Mouse (Mus musculus) embryo, embryonic 11 days (tissue): ENCODE results near the gene Hoxa4.

Experiments
- DNase-seq: peaks from one replicate; pipeline ENCODE4 v3.0.0-alpha.2; 2015

Hoxa4 gene

DNA sequence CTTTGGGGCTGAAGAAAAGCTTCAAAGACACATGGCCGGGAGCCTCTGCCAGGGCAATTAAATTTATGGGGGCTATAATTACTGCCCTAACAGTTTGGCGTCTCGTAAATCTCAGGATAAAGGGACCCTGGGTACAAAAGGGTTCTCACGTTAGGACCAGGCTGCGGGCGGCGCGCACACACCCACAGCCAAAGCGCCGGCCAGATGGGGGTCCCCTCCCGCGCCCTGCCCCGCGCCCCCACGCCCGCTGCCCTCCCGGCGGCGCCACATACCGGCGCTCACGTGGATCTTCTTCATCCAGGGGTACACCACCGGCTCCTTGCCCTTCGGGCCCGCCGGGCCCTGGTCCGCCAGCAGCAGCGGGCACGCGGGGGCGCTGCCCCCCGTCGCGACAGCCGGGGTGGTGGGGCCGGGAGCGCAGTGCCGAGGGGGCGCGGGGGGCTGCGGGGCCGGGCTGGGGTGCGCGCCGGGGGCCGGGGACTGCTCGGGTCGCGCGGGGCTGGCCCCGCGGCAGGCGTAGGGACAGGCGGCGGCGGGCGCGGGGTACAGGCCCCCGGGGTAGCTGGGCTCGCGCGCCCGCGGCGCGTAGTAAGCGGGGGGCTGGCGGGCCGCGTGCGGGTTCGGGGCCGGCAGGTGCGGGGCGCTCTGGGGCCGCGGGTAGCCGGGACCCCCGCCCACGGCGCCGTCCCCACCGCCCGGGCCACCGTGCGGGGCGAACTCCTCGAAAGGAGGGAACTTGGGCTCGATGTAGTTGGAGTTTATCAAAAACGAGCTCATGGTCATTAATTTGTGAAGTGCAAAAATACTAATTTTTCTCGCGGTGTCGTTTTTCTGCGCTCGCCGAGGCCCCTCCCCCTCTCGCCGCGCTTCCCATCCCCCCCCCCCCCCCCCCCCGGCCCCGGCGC lies at the start of gene Hoxa4:
Hoxa4 (minus strand) TSS at position 848 of the 905 bp plus-strand sequence.
- peak; percentile 84 for DNase-seq

GRCm38 (mm10) chr6:52241001-52241621 lies 49.6 kb upstream of the Hoxa4 start:
- no peak for DNase-seq

DNA sequence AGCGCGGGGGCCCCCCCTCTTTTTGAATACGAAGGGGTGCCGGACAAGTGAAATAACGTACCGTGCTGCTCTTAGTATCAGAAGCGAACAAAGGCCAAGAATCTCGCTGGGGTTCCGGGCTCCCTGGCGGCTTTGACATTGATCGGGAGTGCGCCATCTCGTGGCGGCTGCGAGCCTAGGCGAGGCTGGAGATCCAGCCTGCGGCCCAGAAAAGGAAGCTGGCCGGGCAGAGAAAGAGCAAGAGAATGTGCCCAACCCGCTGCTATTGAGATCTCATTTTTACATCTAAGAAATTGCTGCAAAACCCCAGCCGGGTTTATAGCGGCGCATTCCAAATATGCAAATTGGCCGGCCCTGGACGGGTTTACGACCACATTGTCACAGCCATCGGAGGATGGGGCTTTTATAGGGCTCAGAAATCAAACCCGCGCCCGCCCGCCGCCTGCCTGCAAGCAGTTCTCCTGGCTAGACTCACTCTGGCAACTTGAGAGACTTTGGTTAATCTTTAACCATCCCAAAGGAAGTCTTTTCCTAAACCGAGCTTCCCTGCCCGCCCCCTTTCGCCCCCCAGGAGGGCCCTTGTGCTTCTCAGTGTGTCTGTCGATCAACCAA lies 48.9 kb upstream of the Hoxa4 start, which contains the start of gene Hoxa10:
Hoxa10 (minus strand) TSS at position 466 of the 612 bp plus-strand sequence.
- DNase-seq: peak; percentile 95

DNA sequence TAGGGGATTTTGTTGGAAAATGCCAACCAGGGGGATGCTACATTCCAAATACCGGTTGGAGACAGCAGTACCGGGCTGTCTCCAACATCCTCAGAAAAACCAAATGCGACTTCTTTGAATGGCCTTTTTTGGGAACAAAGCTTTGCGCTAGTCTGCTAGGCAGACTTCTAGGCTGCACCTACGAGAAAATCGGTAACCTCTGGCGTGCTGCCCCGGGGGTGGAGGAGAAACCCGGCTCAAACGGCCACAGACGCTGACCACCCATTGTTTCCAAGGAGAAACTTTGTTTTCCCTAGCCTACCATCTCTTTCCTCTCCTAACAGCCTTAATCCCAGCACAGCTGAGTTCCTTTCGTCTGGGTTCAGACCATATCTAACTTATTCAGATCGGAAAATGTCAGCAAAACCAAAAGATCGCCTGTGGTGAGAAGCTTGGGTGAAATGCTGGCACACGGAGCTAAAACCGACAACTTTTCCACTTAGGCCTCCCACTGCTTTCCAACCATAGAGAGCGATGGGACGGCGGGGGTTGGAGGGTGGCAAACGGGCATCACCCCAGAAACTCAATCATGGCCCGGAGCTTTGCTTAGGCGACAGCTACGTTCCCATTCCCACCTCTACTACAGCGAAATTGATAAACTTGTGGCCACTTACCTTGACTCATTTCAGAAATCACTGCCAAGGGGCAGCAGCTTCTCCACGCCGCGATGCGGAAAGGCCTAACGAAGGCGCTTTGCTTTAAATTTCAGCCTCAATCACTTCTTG lies 48.3 kb upstream of the Hoxa4 start:
- DNase-seq: no peak

DNA sequence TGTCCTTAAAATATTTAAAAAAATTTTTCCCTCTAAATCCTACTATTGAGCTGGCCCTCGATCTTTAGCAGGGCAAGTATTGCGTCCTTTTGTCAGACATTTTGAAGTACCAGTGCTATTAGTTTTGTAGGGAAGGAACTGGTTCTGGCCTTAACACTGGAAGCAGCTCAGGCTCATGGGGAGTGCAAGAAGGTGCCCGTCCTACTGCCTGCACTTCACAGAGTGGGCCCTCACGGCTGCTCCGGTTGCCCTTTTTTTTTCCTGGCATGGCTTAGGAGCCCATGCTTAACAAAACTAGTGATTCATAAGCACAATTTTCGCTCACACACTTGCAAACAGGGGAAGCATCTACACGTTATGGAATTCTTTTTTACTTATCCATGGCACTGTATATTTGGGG lies 47.4 kb upstream of the Hoxa4 start:
- DNase-seq: no peak

GRCm38 (mm10) chr6:52238155-52238545 lies 46.6 kb upstream of the Hoxa4 start:
- no peak for DNase-seq

DNA sequence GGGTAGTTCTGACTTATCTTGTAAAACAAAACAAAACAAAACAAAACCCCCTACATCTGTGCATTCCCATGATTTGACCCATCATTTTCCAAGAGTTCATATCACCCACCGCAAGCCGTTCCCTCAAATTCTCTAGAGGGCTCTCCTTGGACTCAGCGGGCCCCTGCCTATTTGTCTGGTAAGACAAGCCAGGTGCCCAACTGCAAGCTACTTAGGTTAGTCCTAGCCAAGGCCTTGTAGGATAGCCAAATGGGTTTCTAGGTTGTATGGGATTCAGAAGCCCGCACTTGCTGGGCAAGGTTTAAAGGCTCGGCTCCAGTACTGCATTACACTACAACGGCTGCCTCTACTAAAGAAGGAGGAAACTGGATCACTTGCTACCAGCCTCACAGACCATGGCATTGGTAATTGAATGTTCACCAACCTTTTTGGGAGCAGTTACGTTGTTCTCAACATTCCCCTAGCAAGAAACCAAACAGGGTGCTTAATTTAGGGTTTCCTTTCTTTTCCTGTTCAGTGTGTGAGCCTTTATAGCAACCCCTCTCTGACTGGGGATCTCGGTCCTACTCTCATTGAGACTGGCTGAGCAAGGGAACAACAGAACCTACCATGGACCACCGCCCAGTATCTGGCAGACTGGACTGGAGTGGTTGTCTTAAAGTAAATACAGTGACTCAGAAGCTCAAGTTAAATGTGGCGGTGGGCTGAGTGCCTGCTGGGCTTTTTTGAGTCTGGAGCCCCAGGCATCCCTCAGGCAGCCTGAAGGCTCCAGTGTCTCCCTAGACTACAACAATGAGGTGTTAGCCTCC lies 46.0 kb upstream of the Hoxa4 start:
- no peak for DNase-seq

GRCm38 (mm10) chr6:52236806-52237205 lies 45.3 kb upstream of the Hoxa4 start:
- no peak for DNase-seq

DNA sequence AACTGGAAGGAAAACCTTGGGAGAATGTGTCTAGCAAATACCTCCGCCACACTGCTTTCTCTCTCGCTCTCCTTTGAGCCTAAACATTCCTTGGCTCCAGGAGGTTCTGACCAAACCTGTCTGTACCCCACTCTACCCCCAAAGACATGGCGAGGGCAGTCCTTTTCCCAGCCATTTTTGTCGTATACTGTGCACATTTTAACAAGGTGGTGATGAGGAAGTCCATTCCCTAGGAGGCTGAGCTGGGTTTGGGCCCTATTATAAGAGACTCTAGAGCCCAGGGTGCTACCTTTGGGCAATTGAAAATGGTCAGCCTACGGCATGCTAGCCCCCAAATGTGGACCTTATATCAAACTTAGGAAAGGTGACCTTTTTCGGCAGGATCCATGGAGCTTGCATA lies 44.3 kb upstream of the Hoxa4 start:
- DNase-seq: no peak

DNA sequence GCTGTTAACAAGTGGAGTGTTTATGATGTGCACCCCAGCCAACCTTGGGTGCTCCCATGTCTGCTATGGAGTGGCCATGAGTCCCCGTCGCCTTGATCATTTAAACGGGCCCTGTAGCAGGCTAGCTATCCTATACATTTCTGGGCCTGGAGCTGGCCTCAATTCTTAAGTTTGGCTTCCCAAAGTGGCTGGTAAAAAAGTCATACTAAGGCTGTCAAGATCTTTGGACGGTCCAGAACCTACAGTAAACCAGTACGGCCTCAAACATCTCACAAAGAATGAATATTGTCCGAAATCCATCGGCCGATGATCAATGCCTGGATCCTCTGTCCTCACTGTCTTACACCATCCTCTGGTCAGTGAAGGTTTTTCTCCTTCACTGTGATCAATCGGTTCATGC lies 43.7 kb upstream of the Hoxa4 start:
- DNase-seq: no peak

GRCm38 (mm10) chr6:52234428-52235140 lies 43.0 kb upstream of the Hoxa4 start:
- no peak for DNase-seq

- no peak for DNase-seq
Measured at GRCm38 (mm10) chr6:52233546-52234427, 42.2 kb upstream of the Hoxa4 start.

- DNase-seq: no peak
Measured at GRCm38 (mm10) chr6:52232984-52233545, 41.5 kb upstream of the Hoxa4 start.

DNA sequence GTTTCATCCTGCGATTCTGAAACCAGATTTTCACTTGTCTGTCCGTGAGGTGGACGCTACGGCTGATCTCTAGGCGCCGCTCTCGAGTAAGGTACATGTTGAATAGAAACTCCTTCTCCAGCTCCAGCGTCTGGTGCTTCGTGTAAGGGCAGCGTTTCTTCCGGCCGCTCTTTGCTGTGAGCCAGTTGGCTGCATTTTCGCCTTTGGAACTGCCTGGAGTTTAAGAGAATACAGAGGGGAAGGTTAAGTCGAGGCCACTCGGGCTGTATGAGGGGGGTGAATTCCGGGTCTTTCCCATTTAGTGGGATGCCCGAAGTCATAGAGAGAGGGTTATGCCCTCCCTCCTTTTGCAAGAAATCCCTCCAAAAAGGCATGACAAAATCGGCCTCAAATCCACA lies 41.0 kb upstream of the Hoxa4 start:
- no peak for DNase-seq

- DNase-seq: no peak
Measured at GRCm38 (mm10) chr6:52231885-52232567, 40.5 kb upstream of the Hoxa4 start.

- no peak for DNase-seq
Measured at GRCm38 (mm10) chr6:52230516-52231165, 39.1 kb upstream of the Hoxa4 start, which contains the start of gene Hoxa9. TSS of gene Hoxa9 (minus strand) at chr6:52231089.

- DNase-seq: no peak
Measured at GRCm38 (mm10) chr6:52229558-52230416, 38.2 kb upstream of the Hoxa4 start.
